Mouse (Mus musculus): Measurements from ENCODE around the gene Lkaaear1.
A peak's percentile ranks its signal among the peaks of the same experiment; 100 is the strongest.

Lkaaear1 gene

DNA sequence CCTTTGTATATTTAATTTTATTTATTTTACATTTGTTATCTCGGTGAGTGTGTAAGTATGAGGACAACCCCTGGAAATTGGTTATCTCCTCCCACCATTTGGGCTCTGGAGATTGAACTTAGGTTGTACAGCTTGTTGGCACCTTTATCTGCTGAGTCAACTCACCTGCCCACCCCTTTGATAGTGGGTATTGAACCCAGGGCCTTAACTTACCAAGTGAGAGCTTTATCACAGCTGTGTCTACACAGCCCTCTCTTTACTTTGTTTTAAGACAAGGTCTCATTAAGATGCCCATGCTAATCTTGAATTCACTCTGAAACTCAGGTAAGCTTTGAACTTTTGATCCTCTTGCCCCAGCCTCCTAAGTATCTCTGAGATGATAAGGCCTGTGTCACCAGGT lies 16.3 kb downstream of the Lkaaear1 start:
- DNase-seq, result no peak

DNA sequence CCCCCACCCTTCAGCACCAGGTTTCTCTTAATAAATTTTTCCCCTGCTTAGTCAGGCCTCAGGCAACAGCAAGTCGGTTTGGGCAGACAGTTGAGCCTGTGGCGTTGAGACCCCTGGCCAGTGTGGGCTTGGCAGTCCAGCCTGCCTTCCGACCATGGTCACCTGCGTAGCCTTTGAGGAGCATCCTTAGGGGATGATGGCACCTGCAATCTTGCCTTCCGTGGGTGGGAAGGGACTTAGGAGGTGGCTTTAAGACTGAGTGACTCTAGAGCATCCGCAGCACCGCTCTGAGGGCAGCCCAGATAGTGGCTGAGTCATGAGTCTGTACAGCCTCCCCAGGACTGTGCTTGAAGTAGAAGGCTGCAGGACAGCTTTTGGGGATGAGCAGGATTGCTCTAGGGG lies 17.5 kb downstream of the Lkaaear1 start:
- no peak for DNase-seq

DNA sequence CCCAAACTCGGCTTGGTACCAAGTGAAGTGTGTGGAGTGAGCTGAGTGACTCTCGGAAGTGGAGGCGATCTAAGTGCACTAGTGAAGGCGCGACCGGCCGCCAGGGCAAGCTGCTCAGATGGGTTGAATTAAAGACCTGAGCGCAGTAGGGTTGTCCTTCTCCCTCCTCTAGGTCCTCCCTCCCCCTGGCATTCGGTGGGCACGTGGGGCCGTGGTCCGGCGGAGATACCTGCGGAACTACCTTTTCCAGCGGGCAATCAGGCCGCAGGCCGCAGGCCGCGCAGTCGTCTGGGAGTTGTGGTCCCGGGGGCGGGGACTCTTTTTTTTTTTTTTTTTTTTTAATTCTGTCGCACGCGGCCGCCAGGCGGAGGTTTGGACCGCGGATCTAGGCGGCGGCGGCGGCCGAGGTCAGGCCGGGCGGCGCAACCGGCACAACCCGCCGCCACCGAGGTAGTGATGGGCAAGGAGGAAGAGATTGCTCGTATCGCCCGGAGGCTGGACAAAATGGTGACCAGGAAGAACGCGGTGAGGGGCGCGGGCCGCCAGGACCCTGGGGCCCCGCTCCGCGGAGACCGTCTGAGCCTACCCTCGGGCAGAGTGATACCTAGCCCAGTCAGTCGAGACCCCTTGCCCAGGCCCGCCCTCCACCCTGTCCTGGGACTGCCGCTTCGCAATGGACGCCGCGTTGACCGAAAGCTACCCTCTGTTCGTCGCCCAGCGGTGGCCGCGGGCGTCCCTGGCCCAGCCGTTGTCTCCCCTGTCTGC lies 18.1 kb downstream of the Lkaaear1 start, which contains the start of gene Tcea2:
TSS of gene Tcea2 (plus strand) at position 360 of the 765 bp plus-strand sequence.
- DNase-seq, result peak; percentile 66 to 67

DNA sequence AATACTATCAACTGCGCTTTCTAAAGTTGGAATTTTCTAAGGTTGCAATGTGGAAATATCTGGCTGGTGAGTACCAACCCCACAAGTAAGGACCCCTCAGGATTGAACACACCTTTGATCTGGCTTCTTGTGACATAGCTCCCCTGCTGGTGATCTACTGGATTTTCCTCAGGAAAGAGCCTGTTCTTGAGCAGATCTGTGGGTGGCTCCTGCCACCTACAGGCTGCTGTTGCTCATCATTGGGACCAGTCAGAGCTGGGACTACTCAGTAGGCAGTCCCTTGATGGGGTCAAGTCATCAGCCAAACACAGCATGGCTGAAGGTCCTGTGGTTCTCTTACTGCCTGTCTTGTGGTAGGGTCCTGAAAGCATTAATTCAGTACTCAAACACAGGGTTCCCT lies 19.5 kb downstream of the Lkaaear1 start:
- peak; percentile 73 to 79 for DNase-seq

DNA sequence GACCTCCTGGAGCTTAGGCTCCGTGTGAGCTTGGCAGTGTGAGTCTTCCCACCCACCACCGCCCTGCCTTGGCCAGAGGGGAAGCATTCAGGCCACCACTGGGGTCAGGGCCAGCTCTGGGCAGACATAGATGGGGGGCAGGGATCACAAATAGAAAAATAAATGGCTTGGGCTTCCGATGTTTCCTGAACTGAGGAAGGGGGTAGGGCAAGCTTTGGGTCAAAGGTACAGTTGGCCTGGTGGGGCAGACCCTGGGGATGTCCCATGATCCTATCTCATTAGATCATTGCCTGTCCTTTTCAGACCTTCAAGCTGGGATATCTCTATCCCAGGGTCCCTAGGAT lies 20.5 kb downstream of the Lkaaear1 start:
- no peak for DNase-seq

DNA sequence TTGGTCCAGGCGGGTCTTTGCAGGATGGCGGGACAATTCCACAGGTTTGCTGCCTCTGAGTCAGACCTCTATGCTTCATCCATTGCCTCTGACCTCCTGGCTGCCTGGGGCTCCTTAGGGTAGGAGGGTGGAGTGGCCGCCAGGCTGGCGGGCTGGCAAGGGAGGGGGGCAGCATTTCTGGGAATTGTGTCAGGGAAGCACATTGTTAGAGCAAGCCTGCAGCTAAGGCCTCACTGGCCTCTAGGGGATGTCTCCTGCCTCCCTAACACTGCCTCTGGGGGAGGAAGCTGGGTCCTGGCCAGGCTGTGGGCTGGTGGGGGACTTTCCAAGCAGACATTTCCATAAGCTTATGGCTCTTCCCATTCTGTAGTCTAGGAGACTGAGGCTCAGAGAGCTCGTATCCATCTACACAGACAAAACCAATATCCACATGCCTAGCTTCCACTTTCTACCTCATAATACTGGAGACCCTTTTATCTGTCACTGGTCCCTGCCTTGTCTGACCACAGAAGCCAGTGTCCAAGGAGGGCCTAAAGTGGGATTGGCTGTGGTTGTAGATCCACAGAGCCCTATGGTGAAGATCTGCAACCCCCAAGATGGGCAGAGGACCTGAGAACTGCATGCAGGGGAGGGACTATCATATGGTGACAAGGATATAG lies 21.0 kb downstream of the Lkaaear1 start:
- DNase-seq, result no peak

DNA sequence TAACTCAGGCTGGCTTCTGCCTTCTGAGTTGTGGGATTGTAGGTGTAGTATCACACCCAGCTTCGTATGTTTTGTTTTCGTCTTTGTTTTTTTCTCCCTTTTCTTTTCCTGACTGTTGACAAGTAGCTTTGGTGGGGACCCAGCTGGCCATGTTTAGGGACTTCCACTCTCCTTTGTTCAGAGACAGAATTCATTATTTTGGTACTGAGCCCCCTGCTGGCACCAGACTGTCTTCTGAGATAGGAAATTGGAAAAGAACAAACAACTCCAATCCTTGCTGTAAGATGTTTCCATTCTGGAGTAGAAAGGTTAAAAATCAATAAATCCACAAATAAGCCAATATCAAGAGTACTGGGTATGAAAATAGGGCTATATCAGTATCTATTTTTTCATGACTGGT lies 21.8 kb downstream of the Lkaaear1 start:
- DNase-seq, result no peak

DNA sequence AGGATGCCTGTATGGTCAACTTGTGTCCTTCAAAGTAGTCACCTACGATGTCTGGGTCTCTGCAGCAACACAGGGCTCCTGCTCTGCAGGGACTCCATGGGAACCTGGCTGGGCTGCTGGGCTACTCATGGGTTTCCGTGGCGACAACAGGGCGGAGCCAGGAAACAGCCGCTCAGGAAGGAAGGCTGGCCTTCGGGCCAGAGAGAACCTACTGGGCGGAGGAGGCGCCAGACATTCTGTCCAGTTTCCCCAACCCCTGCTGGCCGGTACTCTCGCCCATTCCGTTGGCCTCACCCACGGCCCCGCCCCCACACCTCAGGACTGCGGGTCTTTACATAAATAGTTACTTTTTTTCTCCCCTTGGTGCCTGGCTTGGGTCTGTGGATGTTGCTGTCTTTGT lies 22.8 kb downstream of the Lkaaear1 start:
- DNase-seq, result no peak

DNA sequence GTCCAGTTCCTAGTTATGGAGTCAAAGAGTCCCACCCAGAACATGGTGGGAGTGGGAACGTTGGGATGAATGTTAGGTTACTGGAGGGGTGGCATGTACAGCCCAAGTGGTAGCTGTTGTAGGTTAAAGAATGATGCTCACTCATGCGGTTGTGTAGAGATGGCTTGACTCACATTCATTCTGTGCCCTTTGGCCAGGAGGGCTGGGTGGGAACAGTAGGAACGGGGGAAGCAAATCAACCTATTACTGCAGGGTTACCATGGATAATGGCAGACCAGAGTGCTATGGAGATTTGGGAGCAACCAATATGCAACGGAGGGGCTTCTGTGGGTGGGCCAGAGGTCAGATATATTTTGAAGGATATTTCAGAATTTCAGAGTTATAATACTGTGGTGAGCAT lies 23.3 kb downstream of the Lkaaear1 start:
- DNase-seq, result no peak

DNA sequence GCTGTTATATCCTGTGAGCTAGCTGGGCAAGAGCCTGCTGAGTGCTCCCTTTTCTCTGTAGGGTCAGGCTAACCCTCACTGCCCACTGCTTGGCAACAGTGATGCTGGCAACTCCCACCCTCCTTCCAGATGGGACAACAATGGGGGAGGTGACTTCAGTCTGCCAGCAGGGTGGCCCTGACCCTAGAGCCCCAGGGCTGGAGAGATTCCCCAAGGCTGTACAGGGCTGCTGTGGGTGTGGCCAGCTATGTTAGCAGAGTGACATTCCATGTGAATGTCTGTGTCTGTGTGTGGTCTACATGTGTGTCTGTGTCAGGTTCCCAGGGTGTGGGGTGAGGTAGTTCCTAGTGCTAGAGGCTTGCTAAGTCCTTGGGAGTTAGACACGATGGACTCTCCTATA lies 24.7 kb downstream of the Lkaaear1 start:
- no peak for DNase-seq

DNA sequence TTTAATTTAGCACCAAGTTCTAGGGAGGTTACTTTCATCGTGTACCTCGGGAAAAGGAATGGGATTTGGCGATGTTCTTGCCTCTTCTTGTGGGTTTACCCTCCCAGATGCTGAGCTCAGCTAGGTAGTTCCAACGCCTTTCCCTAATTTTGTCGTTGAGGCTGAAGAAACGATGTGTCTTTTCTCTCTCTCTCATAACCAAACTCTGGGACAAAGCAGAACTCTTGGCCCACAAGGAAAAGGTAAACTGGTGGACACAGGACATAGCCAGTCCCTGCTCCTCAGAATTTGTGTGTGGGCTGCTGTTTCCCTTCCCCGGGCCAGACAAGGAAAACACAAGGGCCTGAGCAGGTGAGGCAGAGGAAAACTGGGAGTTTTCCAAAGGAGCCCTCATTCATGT lies 26.3 kb downstream of the Lkaaear1 start:
- DNase-seq, result no peak

DNA sequence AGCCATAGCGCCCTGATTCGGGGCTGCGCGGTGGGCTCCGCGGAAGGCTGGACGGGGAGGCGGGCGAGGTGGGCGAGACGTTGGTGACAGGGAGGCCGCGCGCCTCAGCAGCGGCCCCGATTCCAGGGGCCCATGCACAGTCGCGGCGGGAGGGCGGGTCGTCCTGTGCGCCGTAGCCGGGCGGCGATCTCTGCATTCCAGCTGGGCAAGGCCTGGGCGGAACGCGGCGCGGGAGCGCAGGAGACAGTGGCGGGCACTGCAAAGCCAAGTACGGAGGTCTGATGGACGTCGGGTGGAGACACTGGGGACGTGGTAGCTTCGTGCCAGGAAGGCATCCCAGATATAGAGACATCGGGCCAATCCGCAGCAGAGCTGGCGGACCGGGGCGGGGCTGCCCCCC lies 26.9 kb downstream of the Lkaaear1 start, which contains the start of gene Sox18:
TSS of gene Sox18 (minus strand) at position 315 of the 400 bp plus-strand sequence.
- DNase-seq, result no peak

DNA sequence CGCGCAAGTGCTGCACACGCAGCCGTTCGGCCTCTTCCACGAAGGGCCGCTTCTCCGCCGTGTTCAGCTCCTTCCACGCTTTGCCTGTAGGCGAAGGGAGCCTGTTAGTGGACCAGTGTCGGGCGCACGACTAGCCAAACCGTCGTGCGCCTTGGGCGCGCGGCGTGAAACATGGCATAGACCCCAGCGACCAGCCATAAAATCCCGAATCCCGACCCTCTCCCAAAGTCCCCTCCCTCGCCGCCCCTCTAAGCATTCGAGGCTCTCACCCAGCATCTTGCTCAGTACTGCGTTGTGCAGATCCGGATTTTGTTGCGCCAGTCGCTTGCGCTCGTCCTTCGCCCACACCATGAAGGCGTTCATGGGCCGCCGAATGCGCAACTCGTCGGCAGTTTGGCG lies 27.3 kb downstream of the Lkaaear1 start:
- DNase-seq, result no peak

DNA sequence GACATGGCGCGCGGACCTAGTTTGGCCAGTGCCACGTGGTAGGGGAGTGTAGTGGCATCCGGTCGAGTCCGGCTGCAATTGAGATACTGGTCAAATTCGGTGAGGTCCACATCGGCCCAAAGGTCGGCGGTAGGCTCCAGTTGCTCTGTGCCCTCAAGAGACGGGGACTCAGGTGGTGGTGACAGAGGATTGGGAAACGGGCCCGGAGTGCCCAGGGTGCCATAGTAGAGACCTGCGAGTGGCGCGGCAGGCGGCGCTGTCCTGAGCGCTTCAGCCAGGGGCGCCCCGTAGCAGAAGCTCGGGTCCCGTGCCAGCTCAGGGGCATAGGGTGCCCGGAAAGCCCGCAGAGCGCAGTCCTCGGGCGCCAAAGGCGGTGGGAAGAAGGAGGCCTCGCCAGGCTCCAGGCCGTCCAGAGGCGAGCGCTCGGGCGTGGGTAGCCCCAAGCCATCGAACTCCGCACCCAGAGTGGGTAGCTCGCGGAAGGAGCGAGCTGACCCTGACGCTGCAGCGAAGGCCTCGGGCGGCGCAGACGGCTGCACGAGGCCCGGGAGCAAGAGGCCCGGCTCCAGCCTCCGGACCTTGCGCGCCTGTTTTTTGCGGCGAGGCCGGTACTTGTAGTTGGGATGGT lies 27.8 kb downstream of the Lkaaear1 start:
- DNase-seq, result no peak

DNA sequence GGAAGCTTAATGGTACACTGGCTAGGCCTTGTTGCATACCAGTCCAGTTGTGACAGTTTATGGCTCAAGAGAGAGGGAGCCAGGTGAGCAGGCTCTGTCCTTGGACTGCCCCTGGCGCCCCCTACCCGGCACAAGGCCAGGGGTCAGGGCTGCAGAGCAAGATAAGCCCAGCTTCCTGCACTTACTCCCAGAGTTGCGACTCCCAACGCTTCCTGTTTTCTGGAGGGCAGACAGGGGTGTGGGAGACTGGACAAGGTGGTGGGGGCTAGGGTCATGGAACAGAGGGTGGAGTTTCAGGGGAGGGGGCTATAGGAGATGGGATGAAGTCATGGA lies 35.0 kb downstream of the Lkaaear1 start:
- no peak for DNase-seq

DNA sequence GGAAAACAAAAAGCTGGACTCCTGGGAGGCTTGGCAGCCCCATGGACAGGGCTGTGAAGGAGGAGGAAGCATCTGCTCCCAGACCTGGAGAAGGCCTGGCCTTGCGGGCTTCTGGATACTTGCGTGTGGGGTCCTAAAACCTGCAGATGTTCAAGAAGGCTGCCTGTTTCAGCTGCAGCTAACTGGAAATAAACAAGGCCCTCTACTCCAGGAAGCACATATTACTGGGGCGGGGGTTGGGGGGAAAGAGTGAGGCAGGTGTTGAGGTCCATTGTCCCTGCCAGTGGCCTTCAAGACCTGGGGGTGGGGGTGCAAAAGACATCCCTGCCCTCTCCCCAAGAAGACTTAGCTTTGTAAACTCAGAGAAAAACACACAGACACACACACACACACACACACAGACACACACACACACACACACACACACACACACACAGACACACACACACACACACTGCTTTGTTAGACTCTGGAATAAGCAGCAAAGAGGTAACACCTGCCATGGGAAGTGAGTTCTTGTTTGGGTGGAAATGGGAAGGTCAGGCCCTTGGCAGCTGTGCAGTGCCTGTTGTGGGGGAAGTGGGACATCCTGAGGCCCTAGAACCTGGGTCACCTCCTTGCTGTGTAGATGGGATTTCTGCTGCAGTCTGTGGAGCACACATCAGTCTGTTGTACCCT lies 35.5 kb downstream of the Lkaaear1 start:
- no peak for DNase-seq

DNA sequence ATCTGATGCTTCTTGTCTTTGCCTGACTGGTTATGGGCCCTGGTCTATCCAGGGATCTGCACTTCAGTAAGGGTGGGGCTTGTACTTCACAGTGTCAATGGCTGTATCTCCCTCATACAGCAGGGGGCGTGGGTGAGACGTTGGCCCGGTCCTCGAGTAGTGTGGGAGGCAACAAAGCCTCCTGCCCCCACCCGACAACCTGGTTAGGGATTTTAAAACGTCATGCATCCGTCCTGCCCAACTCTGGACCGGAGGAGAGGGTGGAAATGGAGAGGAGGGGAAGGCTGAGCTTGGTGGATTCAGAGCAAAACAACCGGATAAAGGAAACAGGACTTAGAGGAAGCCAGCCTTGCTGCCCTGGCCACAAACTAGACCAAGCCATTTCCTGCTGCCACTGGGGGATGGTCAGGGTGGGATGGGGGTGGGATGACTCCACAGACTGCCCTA lies 38.6 kb downstream of the Lkaaear1 start:
- DNase-seq, result peak; percentile 71 to 75

DNA sequence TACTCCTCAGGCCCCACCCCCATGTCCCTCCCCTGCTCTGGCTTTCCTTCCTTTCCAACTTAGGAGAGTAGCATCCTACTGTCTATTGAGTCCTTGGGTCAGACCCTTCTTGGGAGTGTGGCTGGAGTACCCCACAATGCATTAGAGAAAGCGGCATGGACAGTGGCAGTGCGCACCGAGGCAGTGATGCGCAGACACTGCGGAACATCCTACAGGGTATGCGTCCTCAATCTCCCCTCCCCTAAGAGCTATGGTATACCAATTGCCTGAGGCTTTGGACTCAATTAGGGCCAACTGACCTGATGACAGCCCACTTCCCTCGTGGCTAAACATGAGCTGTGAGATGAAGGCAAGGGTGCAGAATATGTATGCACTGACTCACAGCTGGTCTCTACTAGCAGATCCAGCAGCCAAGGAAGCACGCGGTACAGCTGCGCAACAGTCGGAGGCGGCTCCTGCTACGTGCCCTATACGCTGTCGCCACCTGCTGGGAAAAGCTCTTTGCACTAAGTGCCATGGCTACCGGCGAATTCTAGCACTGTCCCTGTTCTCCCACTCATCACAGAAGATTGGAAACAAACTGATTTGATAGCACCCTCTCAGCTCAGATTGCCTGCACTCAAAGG lies 39.2 kb downstream of the Lkaaear1 start:
- DNase-seq, result peak; percentile 58 to 63

DNA sequence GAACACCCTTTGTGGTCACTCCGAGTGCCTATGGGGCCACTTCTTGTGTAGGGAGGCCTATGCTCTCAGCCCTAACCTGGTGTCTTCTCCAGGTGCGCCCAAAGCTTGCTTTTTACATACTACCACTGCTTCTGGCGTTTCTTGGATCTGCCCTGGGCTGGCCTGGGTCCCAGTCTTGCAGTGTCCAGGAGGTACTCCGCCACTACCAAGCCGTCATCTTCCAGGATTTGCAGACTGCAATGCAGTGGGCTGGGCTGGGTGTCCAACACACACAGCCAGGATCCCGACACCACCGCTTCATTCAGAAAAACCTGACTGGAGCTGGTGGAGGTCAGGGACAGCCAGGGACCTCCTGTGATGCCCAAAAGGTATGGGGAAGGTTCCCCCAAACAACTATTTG lies 39.7 kb downstream of the Lkaaear1 start:
- DNase-seq, result no peak

DNA sequence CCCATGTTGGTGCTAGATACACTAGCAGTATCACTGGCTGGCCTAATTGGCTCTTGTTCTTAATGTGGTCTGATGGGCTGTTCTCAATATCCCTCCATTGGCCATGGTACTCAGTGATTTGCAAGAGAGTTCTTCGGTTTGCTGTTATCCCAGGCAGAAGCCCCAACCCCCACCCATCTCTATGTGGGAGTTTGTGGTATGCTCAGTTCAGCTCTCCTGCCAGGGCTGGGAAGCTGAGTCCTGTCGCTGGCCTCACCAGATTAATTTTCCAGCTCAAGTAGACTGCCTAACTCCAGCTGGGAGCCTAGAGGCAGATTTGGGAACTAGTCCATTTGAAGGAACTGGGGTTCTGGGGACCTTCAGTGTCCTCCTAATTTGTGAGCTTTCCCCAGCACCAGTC lies 40.8 kb downstream of the Lkaaear1 start:
- no peak for DNase-seq

DNA sequence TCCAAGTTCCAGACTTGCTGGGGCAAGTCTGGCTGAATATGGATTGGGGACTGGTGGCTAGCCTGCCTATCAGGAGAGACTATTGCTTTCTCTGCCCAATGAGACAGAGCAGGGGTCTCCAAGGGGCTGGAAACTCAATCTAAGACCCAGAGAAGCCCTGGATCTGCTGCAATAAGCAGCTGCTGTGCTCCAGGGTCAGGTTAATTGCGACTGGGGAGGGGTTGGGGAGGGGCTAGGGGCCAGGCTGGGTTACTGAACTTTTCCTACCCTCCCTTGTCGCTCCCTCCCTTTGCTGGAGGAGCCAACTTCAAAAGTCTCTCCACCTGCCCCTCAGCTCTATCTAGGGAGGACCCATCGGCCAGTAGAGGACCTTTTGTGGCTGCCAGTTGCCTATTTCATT lies 41.5 kb downstream of the Lkaaear1 start, which contains the start of gene Gm29797:
TSS of gene Gm29797 (plus strand) at position 301 of the 400 bp plus-strand sequence.
- DNase-seq, result no peak

DNA sequence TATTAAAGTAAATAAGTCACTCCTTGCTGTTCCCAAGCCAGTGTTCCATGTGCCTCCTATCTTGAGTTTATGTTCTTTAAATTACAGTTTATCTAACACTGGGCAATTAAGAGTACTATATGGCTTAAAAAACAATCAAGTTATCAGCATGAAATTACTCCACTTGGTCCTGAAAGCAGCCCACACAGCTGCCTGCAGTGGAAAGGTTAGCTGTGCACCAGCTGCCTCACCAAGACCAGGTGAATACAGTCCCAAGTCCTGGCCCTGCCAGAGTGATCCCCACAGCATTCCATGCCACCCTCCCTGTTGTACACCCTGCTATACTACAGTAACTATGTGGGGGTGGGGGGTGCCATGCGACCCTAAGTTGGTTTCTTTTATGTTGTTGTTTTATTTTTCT lies 44.7 kb downstream of the Lkaaear1 start:
- no peak for DNase-seq

DNA sequence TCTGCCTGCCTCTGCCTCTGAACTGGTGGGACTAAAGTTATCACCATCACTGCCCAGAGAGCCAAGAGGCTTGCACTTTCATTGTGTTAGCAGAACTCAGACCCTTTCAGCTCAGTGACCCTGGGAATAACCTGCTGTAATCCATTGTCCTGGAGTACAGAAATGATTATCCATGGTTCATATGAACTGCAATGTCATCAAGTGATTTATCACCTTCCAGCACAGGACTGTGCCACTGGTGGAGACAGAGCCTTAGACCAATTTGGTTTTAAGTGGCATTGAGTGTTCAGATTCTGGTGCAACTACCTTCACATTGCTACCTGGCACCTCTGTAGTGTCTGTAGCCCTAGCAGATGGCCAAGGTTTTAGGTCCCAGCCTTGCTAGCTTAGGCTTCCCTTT lies 45.2 kb downstream of the Lkaaear1 start:
- DNase-seq, result no peak

Data from thymus, postnatal 36 days (tissue).